In genomic region chr8:119675457-119675856, GRCm38 (mm10) we compare ENCODE assay signal across 13 mouse cellular contexts. TPM values are rescaled to one million over a fixed set of nuclear protein-coding genes. Genes with fewer than 3 reads are reported as not detected.
"Had no signal": no experiment of that assay in that cellular context is flagged by ENCODE, and none has a peak within 500 bp of the region (broad histone marks: within the 10 kb centered on the region; RNA-seq: fewer than 3 reads in every experiment).

No protein-coding gene starts in this region.

- H3K27ac ChIP-seq: limb, embryonic 12.5 days; liver, embryonic 13.5 days; neural tube, embryonic 15.5 days had no signal

- DNase-seq: kidney, adult 8-10 months; kidney, postnatal 25 days; layer of hippocampus, postnatal 36 days; liver; liver, embryonic 13.5 days; liver, postnatal 0 days; lung, postnatal 36 days; right cerebral cortex, postnatal 25 days; thymus, postnatal 36 days had no signal

- H3K36me3 ChIP-seq: limb, embryonic 12.5 days; liver, embryonic 13.5 days; neural tube, embryonic 15.5 days had no signal

- H3K4me2 ChIP-seq: limb, embryonic 12.5 days; liver, embryonic 13.5 days; neural tube, embryonic 15.5 days had no signal

- H3K4me3 ChIP-seq: limb, embryonic 12.5 days; liver, embryonic 13.5 days; myocyte; neural tube, embryonic 15.5 days had no signal

- H3K27me3 ChIP-seq: limb, embryonic 12.5 days had no signal

- H3K4me1 ChIP-seq: limb, embryonic 12.5 days had no signal

- H3K9ac ChIP-seq: limb, embryonic 12.5 days; liver, embryonic 13.5 days; liver, postnatal 0 days; neural tube, embryonic 15.5 days had no signal

- ATAC-seq: intestine, postnatal 0 days; liver, postnatal 0 days had no signal

- H3K9me3 ChIP-seq: limb, embryonic 12.5 days; liver, embryonic 13.5 days; neural tube, embryonic 15.5 days had no signal

RNA-seq across cellular contexts. Expression of gene Wfdc1, which starts 9.3 kb away (rescaled TPM):
- polyA plus RNA-seq: limb, embryonic 12.5 days had no signal

RNA-seq across cellular contexts. Expression of gene Kcng4, which starts 40.0 kb away (rescaled TPM):
- polyA plus RNA-seq: liver, embryonic 13.5 days; liver, postnatal 0 days; myocyte had no signal
